Mouse (Mus musculus): Measurements from ENCODE around the gene Twsg1. TPM values are rescaled to one million over a fixed set of nuclear protein-coding genes. Genes with fewer than 3 reads are reported as not detected.
A peak's percentile ranks its signal among the peaks of the same experiment; 100 is the strongest.

The Twsg1 gene
- polyA plus RNA-seq, 1 experiment from 2014 or later, result 125 TPM

GRCm38 (mm10) chr17:65885697-65886529 lies 65.1 kb downstream of the Twsg1 start, which contains the start of gene Ralbp1:
TSS of gene Ralbp1 (minus strand) at chr17:65885798.
- Histone ChIP-seq H3K36me3 (ENCODE audit: control insufficient read depth, insufficient read depth, low read length) (no peaks in the 10 kb centered on the region), H3K4me3 (replicated peaks; ENCODE audit: low read length) (peak within 1 kb of the TSS; percentile 92), H3K4me1 (ENCODE audit: control insufficient read depth, insufficient read depth, low read length) (peaks cover 23% of the 10 kb centered on the region), H3K9me3 (replicated peaks; ENCODE audit: control insufficient read depth, low read length) (no peaks in the 10 kb centered on the region), H3K27me3 (ENCODE audit: control insufficient read depth, insufficient read depth, low read length) (no peaks in the 10 kb centered on the region), H3K27ac (ENCODE audit: low read length) (peak within 1 kb of the TSS; percentile 99), H3K9ac (ENCODE audit: low read length) (peak within 1 kb of the TSS; percentile 92), H3K4me2 (ENCODE audit: low read depth, low read length) (peak within 1 kb of the TSS; percentile 83)
- ATAC-seq (ENCODE audit: insufficient read depth, low FRiP score), result no peak
- 8% methylated on average over 14 of the region's 14 CpGs for WGBS

GRCm38 (mm10) chr17:65885398-65885696 lies 65.7 kb downstream of the Twsg1 start:
- ATAC-seq (ENCODE audit: insufficient read depth, low FRiP score), result no peak
- WGBS, result 0% methylated on average over 11 of the region's 11 CpGs
- Histone ChIP-seq H3K9me3 (replicated peaks; ENCODE audit: control insufficient read depth, low read length) (no peaks in the 10 kb centered on the region), H3K36me3 (ENCODE audit: control insufficient read depth, insufficient read depth, low read length) (no peaks in the 10 kb centered on the region), H3K9ac (ENCODE audit: low read length) (peak overlapping the region; percentile 92), H3K27ac (ENCODE audit: low read length) (peak overlapping the region; percentile 99), H3K27me3 (ENCODE audit: control insufficient read depth, insufficient read depth, low read length) (no peaks in the 10 kb centered on the region), H3K4me1 (ENCODE audit: control insufficient read depth, insufficient read depth, low read length) (peaks cover 23% of the 10 kb centered on the region), H3K4me3 (replicated peaks; ENCODE audit: low read length) (peak overlapping the region; percentile 92), H3K4me2 (ENCODE audit: low read depth, low read length) (peak overlapping the region; percentile 83)

- H3K27me3 ChIP-seq (ENCODE audit: control insufficient read depth, insufficient read depth, low read length), result no peaks in the 10 kb centered on the region
- under 1% methylated on average over 66 of the region's 67 CpGs for WGBS
- peak overlapping the region; percentile 83 for H3K4me2 ChIP-seq (ENCODE audit: low read depth, low read length)
- peak overlapping the region; percentile 99 for H3K27ac ChIP-seq (ENCODE audit: low read length)
- H3K36me3 ChIP-seq (ENCODE audit: control insufficient read depth, insufficient read depth, low read length), result no peaks in the 10 kb centered on the region
- no peaks in the 10 kb centered on the region for H3K9me3 ChIP-seq (replicated peaks; ENCODE audit: control insufficient read depth, low read length)
- H3K4me3 ChIP-seq (replicated peaks; ENCODE audit: low read length), result peak overlapping the region; percentile 92
- H3K4me1 ChIP-seq (ENCODE audit: control insufficient read depth, insufficient read depth, low read length), result peaks cover 23% of the 10 kb centered on the region
- H3K9ac ChIP-seq (ENCODE audit: low read length), result peak overlapping the region; percentile 92
- peak; percentile 99 for ATAC-seq (ENCODE audit: insufficient read depth, low FRiP score)
These were observed 66.2 kb downstream of the Twsg1 start for GRCm38 (mm10) chr17:65884691-65885397.

DNA sequence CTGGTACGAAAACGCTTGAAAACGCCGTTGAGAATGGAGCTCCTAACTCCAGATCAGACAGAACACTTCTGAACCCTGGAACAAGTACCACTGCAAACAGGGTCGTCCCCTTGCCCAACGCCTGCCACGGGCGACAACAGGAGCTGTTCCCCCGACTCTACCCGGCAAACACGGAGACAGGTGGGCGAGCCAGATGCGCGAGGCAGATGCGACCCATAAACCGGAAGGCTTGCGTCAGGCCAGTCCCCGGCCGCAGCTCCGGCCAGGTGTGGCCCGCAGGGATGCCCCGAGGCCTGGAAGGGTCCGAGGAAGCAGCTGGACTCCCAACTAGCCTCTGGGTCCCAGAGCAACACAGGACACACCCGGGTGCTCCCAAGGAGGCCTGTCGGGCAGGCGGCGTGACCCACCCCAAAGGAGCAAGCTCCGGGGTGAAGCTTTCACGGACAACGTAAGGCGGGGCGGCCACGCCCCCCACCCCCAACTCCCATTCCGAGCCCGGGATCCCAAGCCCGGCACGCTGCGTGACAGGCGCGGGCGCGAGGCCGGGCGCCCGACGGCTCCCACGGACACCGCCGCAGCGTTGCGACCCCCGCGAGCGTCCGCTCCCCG lies 66.9 kb downstream of the Twsg1 start:
- Histone ChIP-seq H3K4me2 (ENCODE audit: low read depth, low read length) (peak overlapping the region; percentile 82), H3K36me3 (ENCODE audit: control insufficient read depth, insufficient read depth, low read length) (no peaks in the 10 kb centered on the region), H3K9me3 (replicated peaks; ENCODE audit: control insufficient read depth, low read length) (no peaks in the 10 kb centered on the region), H3K4me3 (replicated peaks; ENCODE audit: low read length) (peak overlapping the region; percentile 92), H3K4me1 (ENCODE audit: control insufficient read depth, insufficient read depth, low read length) (peaks cover 23% of the 10 kb centered on the region), H3K27ac (ENCODE audit: low read length) (peak overlapping the region; percentile 99), H3K27me3 (ENCODE audit: control insufficient read depth, insufficient read depth, low read length) (no peaks in the 10 kb centered on the region), H3K9ac (ENCODE audit: low read length) (peak overlapping the region; percentile 92)
- WGBS, result under 1% methylated on average over 56 of the region's 56 CpGs
- peak; percentile 12 for ATAC-seq (ENCODE audit: insufficient read depth, low FRiP score)

- H3K9me3 ChIP-seq (replicated peaks; ENCODE audit: control insufficient read depth, low read length), result no peaks in the 10 kb centered on the region
- no peaks in the 10 kb centered on the region for H3K27me3 ChIP-seq (ENCODE audit: control insufficient read depth, insufficient read depth, low read length)
- H3K4me2 ChIP-seq (ENCODE audit: low read depth, low read length), result no peak overlapping the region
- no peaks in the 10 kb centered on the region; the same call in 1 of the 2 replicates for H3K36me3 ChIP-seq (ENCODE audit: control insufficient read depth, insufficient read depth, low read length)
- H3K4me3 ChIP-seq (replicated peaks; ENCODE audit: low read length), result no peak overlapping the region
- ATAC-seq (ENCODE audit: insufficient read depth, low FRiP score), result peak; percentile 49; the same call in 1 of the 2 replicates
- no peak overlapping the region for H3K9ac ChIP-seq (ENCODE audit: low read length)
- H3K4me1 ChIP-seq (ENCODE audit: control insufficient read depth, insufficient read depth, low read length), result peaks cover 9% of the 10 kb centered on the region
- H3K27ac ChIP-seq (ENCODE audit: low read length), result no peak overlapping the region
- 61% methylated on average over 6 of the region's 6 CpGs for WGBS
These were observed 74.0 kb downstream of the Twsg1 start for GRCm38 (mm10) chr17:65877026-65877425.

- no peak overlapping the region for H3K4me3 ChIP-seq (replicated peaks; ENCODE audit: low read length)
- peaks cover 12% of the 10 kb centered on the region for H3K4me1 ChIP-seq (ENCODE audit: control insufficient read depth, insufficient read depth, low read length)
- H3K4me2 ChIP-seq (ENCODE audit: low read depth, low read length), result no peak overlapping the region
- ATAC-seq (ENCODE audit: insufficient read depth, low FRiP score), result no peak
- no peaks in the 10 kb centered on the region for H3K27me3 ChIP-seq (ENCODE audit: control insufficient read depth, insufficient read depth, low read length)
- H3K9me3 ChIP-seq (replicated peaks; ENCODE audit: control insufficient read depth, low read length), result no peaks in the 10 kb centered on the region
- no peak overlapping the region for H3K27ac ChIP-seq (ENCODE audit: low read length)
- 90% methylated on average over 11 of the region's 11 CpGs for WGBS
- no peaks in the 10 kb centered on the region; the same call in 1 of the 2 replicates for H3K36me3 ChIP-seq (ENCODE audit: control insufficient read depth, insufficient read depth, low read length)
- no peak overlapping the region for H3K9ac ChIP-seq (ENCODE audit: low read length)
These were observed 77.2 kb downstream of the Twsg1 start for GRCm38 (mm10) chr17:65873834-65874233.

- H3K4me3 ChIP-seq (replicated peaks; ENCODE audit: low read length), result no peak overlapping the region
- no peaks in the 10 kb centered on the region for H3K9me3 ChIP-seq (replicated peaks; ENCODE audit: control insufficient read depth, low read length)
- no peaks in the 10 kb centered on the region; the same call in 1 of the 2 replicates for H3K36me3 ChIP-seq (ENCODE audit: control insufficient read depth, insufficient read depth, low read length)
- no peak overlapping the region for H3K4me2 ChIP-seq (ENCODE audit: low read depth, low read length)
- WGBS, result 73% methylated on average over 4 of the region's 4 CpGs
- no peaks in the 10 kb centered on the region for H3K27me3 ChIP-seq (ENCODE audit: control insufficient read depth, insufficient read depth, low read length)
- H3K9ac ChIP-seq (ENCODE audit: low read length), result no peak overlapping the region
- peaks cover 12% of the 10 kb centered on the region for H3K4me1 ChIP-seq (ENCODE audit: control insufficient read depth, insufficient read depth, low read length)
- no peak for ATAC-seq (ENCODE audit: insufficient read depth, low FRiP score)
- no peak overlapping the region for H3K27ac ChIP-seq (ENCODE audit: low read length)
These were observed 77.9 kb downstream of the Twsg1 start for GRCm38 (mm10) chr17:65873156-65873555.

GRCm38 (mm10) chr17:65872652-65873051 lies 78.4 kb downstream of the Twsg1 start:
- no peaks in the 10 kb centered on the region; the same call in 1 of the 2 replicates for H3K36me3 ChIP-seq (ENCODE audit: control insufficient read depth, insufficient read depth, low read length)
- H3K27ac ChIP-seq (ENCODE audit: low read length), result no peak overlapping the region
- H3K4me3 ChIP-seq (replicated peaks; ENCODE audit: low read length), result no peak overlapping the region
- no peak overlapping the region for H3K4me2 ChIP-seq (ENCODE audit: low read depth, low read length)
- 50% methylated on average over 6 of the region's 6 CpGs for WGBS
- no peak overlapping the region; the same call in 1 of the 2 replicates for H3K9ac ChIP-seq (ENCODE audit: low read length)
- H3K9me3 ChIP-seq (replicated peaks; ENCODE audit: control insufficient read depth, low read length), result no peaks in the 10 kb centered on the region
- no peaks in the 10 kb centered on the region for H3K27me3 ChIP-seq (ENCODE audit: control insufficient read depth, insufficient read depth, low read length)
- peaks cover 12% of the 10 kb centered on the region for H3K4me1 ChIP-seq (ENCODE audit: control insufficient read depth, insufficient read depth, low read length)
- ATAC-seq (ENCODE audit: insufficient read depth, low FRiP score), result peak; percentile 45; the same call in 1 of the 2 replicates

DNA sequence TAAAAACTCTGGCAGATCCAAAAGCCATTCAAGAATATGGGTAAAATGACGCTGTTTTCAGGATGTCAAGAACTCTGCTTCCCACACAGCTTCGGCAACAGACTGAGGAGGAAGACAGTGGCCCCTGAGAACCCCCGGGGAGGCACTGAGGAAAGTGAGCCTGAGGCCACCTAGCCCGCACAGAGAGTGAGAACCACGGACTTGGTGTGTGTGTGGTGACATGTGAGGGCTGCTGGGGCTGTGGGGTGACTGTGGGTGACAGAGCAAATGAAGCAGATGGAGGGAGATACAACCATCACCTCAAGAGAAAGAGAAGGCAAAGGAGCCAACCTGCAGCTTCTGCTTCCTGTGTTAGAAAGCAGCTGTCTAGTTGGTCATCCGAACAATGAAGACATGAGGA lies 79.0 kb downstream of the Twsg1 start:
- H3K36me3 ChIP-seq (ENCODE audit: control insufficient read depth, insufficient read depth, low read length), result no peaks in the 10 kb centered on the region
- H3K4me2 ChIP-seq (ENCODE audit: low read depth, low read length), result no peak overlapping the region
- no peak overlapping the region for H3K4me3 ChIP-seq (replicated peaks; ENCODE audit: low read length)
- H3K27me3 ChIP-seq (ENCODE audit: control insufficient read depth, insufficient read depth, low read length), result no peaks in the 10 kb centered on the region
- ATAC-seq (ENCODE audit: insufficient read depth, low FRiP score), result no peak
- no peaks in the 10 kb centered on the region for H3K9me3 ChIP-seq (replicated peaks; ENCODE audit: control insufficient read depth, low read length)
- H3K27ac ChIP-seq (ENCODE audit: low read length), result no peak overlapping the region
- 57% methylated on average over 6 of the region's 6 CpGs for WGBS
- peaks cover 12% of the 10 kb centered on the region for H3K4me1 ChIP-seq (ENCODE audit: control insufficient read depth, insufficient read depth, low read length)
- no peak overlapping the region; the same call in 1 of the 2 replicates for H3K9ac ChIP-seq (ENCODE audit: low read length)

Measured in stomach, embryonic 16.5 days (tissue).